Mouse (Mus musculus) lung, embryonic 16.5 days (tissue): ENCODE measurements at regions not wholly inside any gene's neighbourhood (a gene's known extent, or its start where the extent isn't known, plus 50 kb on each side); places are given as distances from the start of the nearest gene placed in this dataset.

Experiments used
- ATAC-seq: fragments of 200-750 bp; cut with Nextera tagmentation; 2 replicates; pipeline ENCODE4 v1.8.0; 2017; ENCODE audit warnings: low read depth, mild to moderate bottlenecking, moderate library complexity
- H3K27ac ChIP-seq: fragments of 300-500 bp; sonication (generic); 2 replicates; pipeline ENCODE4 v1.5.1; 2014; ENCODE audit warnings: mild to moderate bottlenecking, control low read depth, low read length
- H3K27me3 ChIP-seq: fragments of 300-500 bp; sonication (generic); 2 replicates; pipeline ENCODE4 v1.6.1; 2014; ENCODE audit warnings: low read depth, low read length, mixed read lengths; ENCODE audit not compliant: control insufficient read depth, insufficient read depth
- H3K36me3 ChIP-seq: fragments of 300-500 bp; sonication (generic); 2 replicates; pipeline ENCODE4 v1.6.1; 2014; ENCODE audit warnings: low read length; ENCODE audit not compliant: control insufficient read depth, insufficient read depth
- H3K4me1 ChIP-seq: fragments of 300-500 bp; sonication (generic); replicated peaks from 2 replicates; pipeline ENCODE4 v1.6.1; 2014; ENCODE audit warnings: low read length, mixed read lengths; ENCODE audit not compliant: control insufficient read depth, insufficient read depth
- H3K4me2 ChIP-seq: fragments of 300-500 bp; sonication (generic); 2 replicates; pipeline ENCODE4 v1.6.1; 2014; ENCODE audit warnings: low read depth, low read length, control low read depth
- H3K4me3 ChIP-seq: fragments of 300-500 bp; sonication (generic); 2 replicates; pipeline ENCODE4 v1.5.1; 2014; ENCODE audit warnings: mild to moderate bottlenecking, low read length, control low read depth
- H3K9ac ChIP-seq: fragments of 300-500 bp; sonication (generic); 2 replicates; pipeline ENCODE4 v1.6.1; 2014; ENCODE audit warnings: low read length, control low read depth
- H3K9me3 ChIP-seq: fragments of 300-500 bp; sonication (generic); 2 replicates; pipeline ENCODE4 v1.6.1; 2016; ENCODE audit warnings: low read length; ENCODE audit not compliant: control insufficient read depth
- WGBS: fragments of 180-500 bp; shearing (Covaris S2); extraction: QIAGEN DNeasy Blood & Tissue Kit; methylation state at CpG from one replicate; pipeline ENCODE4 v1.1.7; 2014; 5-methylcytosine and 5-hydroxymethylcytosine counted together

- Histone ChIP-seq H3K9me3 (no peaks in the 10 kb centered on the region), H3K36me3 (no peaks in the 10 kb centered on the region), H3K27me3 (no peaks in the 10 kb centered on the region), H3K4me3 (no peak overlapping the region), H3K4me2 (no peak overlapping the region), H3K4me1 (no peaks in the 10 kb centered on the region), H3K27ac (no peak overlapping the region), H3K9ac (no peak overlapping the region)
- WGBS: 55% methylated on average over 9 of the region's 9 CpGs
- ATAC-seq: no peak
Measured at GRCm38 (mm10) chr9:118255200-118255733, 105.3 kb upstream of the Cmc1 start.

- Histone ChIP-seq H3K4me1 (no peaks in the 10 kb centered on the region), H3K27me3 (no peaks in the 10 kb centered on the region), H3K27ac (no peak overlapping the region), H3K36me3 (no peaks in the 10 kb centered on the region), H3K9me3 (no peaks in the 10 kb centered on the region), H3K9ac (no peak overlapping the region), H3K4me3 (no peak overlapping the region), H3K4me2 (no peak overlapping the region)
- ATAC-seq: no peak
- 34% methylated on average over 11 of the region's 11 CpGs for WGBS
Measured at GRCm38 (mm10) chr9:118255751-118256266, 105.8 kb upstream of the Cmc1 start.

- Histone ChIP-seq H3K27me3 (no peaks in the 10 kb centered on the region), H3K4me1 (no peaks in the 10 kb centered on the region), H3K9ac (no peak overlapping the region), H3K4me3 (no peak overlapping the region), H3K9me3 (no peaks in the 10 kb centered on the region), H3K36me3 (no peaks in the 10 kb centered on the region), H3K27ac (no peak overlapping the region), H3K4me2 (no peak overlapping the region)
- no peak for ATAC-seq
- WGBS: 46% methylated on average over 5 of the region's 5 CpGs
Measured at GRCm38 (mm10) chr9:118266298-118266697, 116.3 kb upstream of the Cmc1 start.

GRCm38 (mm10) chr9:118271681-118272080, 121.7 kb upstream of the Cmc1 start:
- ATAC-seq: no peak
- Histone ChIP-seq H3K27me3 (no peaks in the 10 kb centered on the region), H3K9ac (no peak overlapping the region), H3K9me3 (no peaks in the 10 kb centered on the region), H3K4me3 (no peak overlapping the region), H3K4me2 (no peak overlapping the region), H3K36me3 (no peaks in the 10 kb centered on the region), H3K27ac (no peak overlapping the region), H3K4me1 (peaks cover 3% of the 10 kb centered on the region)
- WGBS: 44% methylated on average over 12 of the region's 12 CpGs

GRCm38 (mm10) chr9:118272713-118273407, 122.9 kb upstream of the Cmc1 start:
- H3K9me3 ChIP-seq: no peaks in the 10 kb centered on the region
- no peaks in the 10 kb centered on the region for H3K27me3 ChIP-seq
- H3K4me1 ChIP-seq: peaks cover 3% of the 10 kb centered on the region
- no peak overlapping the region for H3K4me3 ChIP-seq
- WGBS: 37% methylated on average over 11 of the region's 11 CpGs
- H3K27ac ChIP-seq: no peak overlapping the region
- no peak overlapping the region for H3K9ac ChIP-seq
- no peaks in the 10 kb centered on the region for H3K36me3 ChIP-seq
- ATAC-seq: peak; percentile 69
- peak overlapping the region; percentile 25 for H3K4me2 ChIP-seq

GRCm38 (mm10) chr9:118285481-118285880, 135.5 kb upstream of the Cmc1 start:
- no peak overlapping the region for H3K4me2 ChIP-seq
- H3K27ac ChIP-seq: no peak overlapping the region
- H3K4me1 ChIP-seq: no peaks in the 10 kb centered on the region
- WGBS: 54% methylated on average over 3 of the region's 3 CpGs
- no peaks in the 10 kb centered on the region for H3K27me3 ChIP-seq
- H3K36me3 ChIP-seq: no peaks in the 10 kb centered on the region
- H3K9me3 ChIP-seq: no peaks in the 10 kb centered on the region
- H3K9ac ChIP-seq: no peak overlapping the region
- H3K4me3 ChIP-seq: no peak overlapping the region
- ATAC-seq: no peak

- WGBS: 79% methylated on average over 9 of the region's 9 CpGs
- Histone ChIP-seq H3K9me3 (no peaks in the 10 kb centered on the region), H3K4me1 (no peaks in the 10 kb centered on the region), H3K4me3 (no peak overlapping the region), H3K9ac (no peak overlapping the region), H3K4me2 (no peak overlapping the region), H3K27me3 (no peaks in the 10 kb centered on the region), H3K27ac (no peak overlapping the region), H3K36me3 (no peaks in the 10 kb centered on the region)
- no peak for ATAC-seq
Measured at GRCm38 (mm10) chr9:118287606-118288005, 137.6 kb upstream of the Cmc1 start.

GRCm38 (mm10) chr9:118292836-118293235, 142.9 kb upstream of the Cmc1 start:
- H3K4me3 ChIP-seq: no peak overlapping the region
- no peak overlapping the region for H3K27ac ChIP-seq
- H3K9me3 ChIP-seq: no peaks in the 10 kb centered on the region
- ATAC-seq: no peak
- no peak overlapping the region for H3K4me2 ChIP-seq
- no peak overlapping the region for H3K9ac ChIP-seq
- H3K36me3 ChIP-seq: no peaks in the 10 kb centered on the region
- H3K27me3 ChIP-seq: no peaks in the 10 kb centered on the region
- no peaks in the 10 kb centered on the region for H3K4me1 ChIP-seq
- 78% methylated on average over 10 of the region's 10 CpGs for WGBS

GRCm38 (mm10) chr9:118294011-118294410, 144.0 kb upstream of the Cmc1 start:
- no peak overlapping the region for H3K4me3 ChIP-seq
- no peaks in the 10 kb centered on the region for H3K9me3 ChIP-seq
- ATAC-seq: no peak
- WGBS: 83% methylated on average over 8 of the region's 8 CpGs
- H3K9ac ChIP-seq: no peak overlapping the region
- no peak overlapping the region for H3K4me2 ChIP-seq
- no peaks in the 10 kb centered on the region for H3K36me3 ChIP-seq
- no peaks in the 10 kb centered on the region for H3K4me1 ChIP-seq
- no peaks in the 10 kb centered on the region for H3K27me3 ChIP-seq
- no peak overlapping the region for H3K27ac ChIP-seq
